Mouse (Mus musculus): ENCODE data around the gene Timm8b. TPM values are rescaled to one million over a fixed set of nuclear protein-coding genes. Genes with fewer than 3 reads are reported as not detected.

Gene Timm8b
- polyA plus RNA-seq, 1 experiment = 23.8 TPM

DNA sequence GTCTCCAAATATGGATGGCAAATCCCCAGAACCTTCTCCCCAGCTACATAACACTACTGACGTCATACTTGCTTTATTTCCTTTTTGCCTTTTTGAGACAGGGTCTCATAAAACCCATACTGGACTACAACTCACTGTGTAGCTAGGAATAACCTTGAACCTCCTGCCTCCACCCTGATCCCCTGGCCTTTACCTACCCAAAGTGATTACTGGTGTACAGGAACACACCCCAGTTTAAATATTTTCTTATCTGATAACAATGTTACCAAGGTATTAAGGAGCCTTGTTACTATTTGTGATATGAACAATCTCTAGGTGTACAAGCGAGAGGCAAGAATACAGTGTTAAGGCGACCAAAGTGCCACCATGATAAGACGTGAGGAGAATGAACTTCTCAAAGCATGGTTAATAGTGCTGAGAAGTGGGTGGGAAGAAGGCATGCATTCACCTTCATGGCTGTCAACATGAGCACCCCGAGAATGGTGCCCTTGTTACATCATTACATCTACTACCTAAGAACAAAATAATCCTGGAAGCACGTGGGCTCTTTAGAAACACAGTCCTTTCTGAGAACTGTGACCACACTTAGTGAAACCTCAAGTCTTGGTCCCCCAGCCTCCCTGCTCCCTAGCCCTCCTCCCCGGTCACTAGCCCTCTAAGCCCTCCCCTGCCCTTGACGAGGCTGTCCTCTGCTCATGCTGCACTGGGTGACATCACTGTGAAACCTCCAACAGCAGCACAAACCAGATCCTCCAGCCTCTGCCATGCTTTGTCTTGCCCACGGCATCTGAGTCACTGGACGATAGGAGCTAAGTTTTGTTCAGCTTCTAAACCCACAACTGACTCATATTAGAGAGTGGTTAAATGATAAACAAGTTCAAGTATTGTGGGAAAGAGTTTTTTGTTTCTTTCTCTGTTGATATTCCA lies 33.8 kb upstream of the Timm8b start:
- Histone ChIP-seq H3K27me3 (replicated peaks) (no peaks in the 10 kb centered on the region), H3K9me3 (no peaks in the 10 kb centered on the region), H3K4me1 (peaks cover 4% of the 10 kb centered on the region; the same call in 1 of the 2 replicates), H3K36me3 (replicated peaks; ENCODE audit: low read length) (no peaks in the 10 kb centered on the region), H3K4me3 (replicated peaks) (no peak overlapping the region)
- TF ChIP-seq GATA1 (IDR thresholded peaks at IDR 0.05; ENCODE audit: borderline replicate concordance, low read length) (no peak), FLI1 (IDR thresholded peaks at IDR 0.05; ENCODE audit: low read length) (no peak)

DNA sequence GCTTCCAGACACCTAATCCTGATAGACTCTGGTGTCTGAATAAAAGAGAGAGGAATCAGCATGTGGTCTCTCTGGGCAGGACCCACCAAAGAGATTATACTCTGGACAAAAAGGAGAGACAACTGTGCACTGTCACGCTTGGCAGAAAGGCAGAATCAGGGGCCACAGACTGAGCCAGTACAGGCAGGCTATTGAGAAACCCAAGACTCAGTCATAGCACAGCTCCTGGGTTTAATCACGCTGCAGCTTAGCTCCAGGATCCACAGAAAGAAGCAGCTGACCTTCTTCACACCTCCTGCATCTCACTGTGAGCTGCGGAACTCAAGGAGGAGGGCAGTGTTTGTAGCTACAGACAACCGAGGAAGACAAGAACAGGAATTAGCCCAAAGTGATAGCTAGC lies 23.3 kb upstream of the Timm8b start:
- Histone ChIP-seq H3K36me3 (replicated peaks; ENCODE audit: low read length) (no peaks in the 10 kb centered on the region), H3K4me3 (replicated peaks) (no peak overlapping the region), H3K9me3 (no peaks in the 10 kb centered on the region), H3K4me1 (no peaks in the 10 kb centered on the region), H3K27me3 (replicated peaks) (peaks cover 5% of the 10 kb centered on the region)
- TF ChIP-seq FLI1 (IDR thresholded peaks at IDR 0.05; ENCODE audit: low read length) (no peak), GATA1 (IDR thresholded peaks at IDR 0.05; ENCODE audit: borderline replicate concordance, low read length) (no peak)

DNA sequence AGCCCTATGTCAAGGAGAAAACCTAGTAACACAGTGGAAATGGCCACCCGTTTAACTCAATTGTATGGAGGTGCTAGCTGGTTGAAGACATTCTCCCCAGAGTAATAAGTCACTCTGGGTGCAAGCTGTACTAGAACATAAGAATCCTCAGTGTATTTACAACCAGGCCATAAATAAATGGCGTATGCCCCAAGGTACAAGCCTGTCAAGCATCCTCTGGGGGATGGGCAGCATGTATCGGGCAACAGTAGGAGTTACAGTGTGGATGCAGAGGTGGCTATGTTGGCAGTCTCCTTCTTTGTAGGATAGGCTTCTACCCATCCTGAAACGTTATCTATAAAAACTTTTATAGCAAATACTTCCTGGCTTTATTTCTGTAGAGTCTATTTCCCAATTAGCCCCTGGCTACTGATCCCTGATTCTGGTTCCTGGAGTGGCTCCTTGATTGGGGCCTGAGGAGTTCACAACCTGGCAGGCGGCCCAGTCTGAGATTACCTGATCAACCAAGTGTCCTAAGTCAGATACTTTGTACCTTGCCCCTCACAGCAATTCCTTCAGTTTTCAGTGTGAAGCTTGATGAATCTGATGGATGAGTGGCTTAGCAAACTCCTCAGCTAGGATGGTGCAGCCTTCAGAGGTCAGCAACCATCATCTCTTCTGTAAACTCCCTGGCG lies 18.4 kb upstream of the Timm8b start:
- peaks cover 5% of the 10 kb centered on the region for H3K27me3 ChIP-seq (replicated peaks)
- 0 out of 2 replicates have a peak, but pooled peaks cover 4% of the 10 kb centered on the region for H3K4me1 ChIP-seq
- H3K4me3 ChIP-seq (replicated peaks) = no peak overlapping the region
- H3K36me3 ChIP-seq (replicated peaks; ENCODE audit: low read length) = no peaks in the 10 kb centered on the region
- no peak for TF ChIP-seq GATA1 (IDR thresholded peaks at IDR 0.05; ENCODE audit: borderline replicate concordance, low read length)
- no peak for TF ChIP-seq FLI1 (IDR thresholded peaks at IDR 0.05; ENCODE audit: low read length)
- no peaks in the 10 kb centered on the region for H3K9me3 ChIP-seq

DNA sequence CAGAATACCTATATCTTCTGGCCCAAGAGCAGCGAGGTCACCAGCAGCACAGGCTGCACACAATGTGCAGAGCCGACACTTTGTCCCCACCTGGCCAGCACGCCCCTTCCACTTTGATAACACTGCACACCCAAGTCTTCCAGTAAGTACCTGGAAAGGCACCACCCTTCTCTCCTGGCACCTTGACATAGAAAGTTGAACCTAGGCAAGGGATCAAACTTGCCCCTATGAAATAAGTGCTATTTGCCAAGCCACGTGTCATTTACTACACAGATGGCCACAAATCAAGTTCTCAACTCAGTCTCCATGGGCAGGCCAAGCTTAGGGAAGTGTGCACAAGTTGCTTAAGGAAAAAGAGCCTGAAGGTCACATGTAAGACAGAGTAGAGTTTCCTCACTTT lies 16.8 kb upstream of the Timm8b start:
- H3K9me3 ChIP-seq = no peaks in the 10 kb centered on the region
- H3K4me3 ChIP-seq (replicated peaks) = no peak overlapping the region
- H3K27me3 ChIP-seq (replicated peaks) = peaks cover 2% of the 10 kb centered on the region
- peaks cover 12% of the 10 kb centered on the region for H3K4me1 ChIP-seq
- H3K36me3 ChIP-seq (replicated peaks; ENCODE audit: low read length) = no peaks in the 10 kb centered on the region
- TF ChIP-seq GATA1 (IDR thresholded peaks at IDR 0.05; ENCODE audit: borderline replicate concordance, low read length) = no peak
- TF ChIP-seq FLI1 (IDR thresholded peaks at IDR 0.05; ENCODE audit: low read length) = no peak

DNA sequence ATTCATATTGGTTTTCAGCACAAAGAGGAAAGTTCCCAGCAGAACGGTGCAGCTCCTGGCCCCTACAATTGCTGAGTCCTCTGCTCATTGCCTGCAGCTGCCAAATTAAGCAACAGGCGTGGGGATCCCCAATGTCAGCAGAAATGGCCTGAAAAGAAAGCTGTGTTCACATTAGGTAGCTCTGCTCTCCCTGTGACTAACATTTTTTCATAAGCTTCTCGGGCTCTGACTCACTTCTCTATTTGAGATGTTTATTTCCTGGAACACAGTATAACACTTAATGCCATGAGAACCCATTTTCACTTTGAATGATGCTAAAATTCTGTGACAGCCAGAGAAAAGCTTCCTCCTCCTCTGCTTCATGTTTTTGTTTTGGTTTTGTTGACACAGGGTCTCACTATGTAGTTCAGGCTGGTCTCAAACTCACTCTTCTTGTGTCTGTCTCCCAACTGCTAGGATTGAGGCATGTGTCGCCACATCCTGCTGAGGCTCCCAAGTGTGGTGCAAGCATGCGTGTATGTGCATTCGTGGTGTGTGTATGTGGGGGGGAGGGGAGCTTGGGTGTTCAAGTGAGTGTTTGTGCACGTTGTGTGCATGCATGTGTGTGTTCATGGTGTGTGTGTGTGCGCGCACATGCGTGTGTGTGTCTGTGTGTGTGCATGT lies 12.7 kb upstream of the Timm8b start:
- Histone ChIP-seq H3K4me1 (peaks cover 8% of the 10 kb centered on the region), H3K4me3 (replicated peaks) (peak overlapping the region; percentile 82), H3K27me3 (replicated peaks) (no peaks in the 10 kb centered on the region), H3K36me3 (replicated peaks; ENCODE audit: low read length) (peaks cover 16% of the 10 kb centered on the region), H3K9me3 (no peaks in the 10 kb centered on the region)
- TF ChIP-seq FLI1 (IDR thresholded peaks at IDR 0.05; ENCODE audit: low read length) (no peak), GATA1 (IDR thresholded peaks at IDR 0.05; ENCODE audit: borderline replicate concordance, low read length) (no peak)

DNA sequence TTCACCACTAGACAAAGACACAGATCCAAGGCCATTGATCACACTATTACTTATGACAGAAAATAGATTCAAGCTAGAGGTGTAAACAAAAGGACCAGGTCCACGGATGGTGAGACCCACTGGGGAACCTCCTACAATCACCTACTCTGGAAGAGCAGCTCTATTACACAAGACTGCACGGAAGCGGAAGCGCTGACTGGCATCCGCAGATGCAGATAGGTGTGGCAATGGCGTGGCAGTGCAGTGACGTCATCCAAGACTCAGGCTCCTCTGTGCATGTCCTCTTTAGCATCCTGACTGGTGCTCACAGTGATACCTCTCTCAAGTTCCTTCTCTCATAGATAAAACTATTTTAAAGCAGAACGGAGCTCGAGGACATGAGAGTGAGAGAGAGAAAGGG lies 10.8 kb upstream of the Timm8b start:
- Histone ChIP-seq H3K9me3 (no peaks in the 10 kb centered on the region), H3K36me3 (replicated peaks; ENCODE audit: low read length) (peaks cover 35% of the 10 kb centered on the region), H3K4me1 (peaks cover 8% of the 10 kb centered on the region), H3K4me3 (replicated peaks) (no peak overlapping the region), H3K27me3 (replicated peaks) (no peaks in the 10 kb centered on the region)
- no peak for TF ChIP-seq GATA1 (IDR thresholded peaks at IDR 0.05; ENCODE audit: borderline replicate concordance, low read length)
- TF ChIP-seq FLI1 (IDR thresholded peaks at IDR 0.05; ENCODE audit: low read length) = no peak

DNA sequence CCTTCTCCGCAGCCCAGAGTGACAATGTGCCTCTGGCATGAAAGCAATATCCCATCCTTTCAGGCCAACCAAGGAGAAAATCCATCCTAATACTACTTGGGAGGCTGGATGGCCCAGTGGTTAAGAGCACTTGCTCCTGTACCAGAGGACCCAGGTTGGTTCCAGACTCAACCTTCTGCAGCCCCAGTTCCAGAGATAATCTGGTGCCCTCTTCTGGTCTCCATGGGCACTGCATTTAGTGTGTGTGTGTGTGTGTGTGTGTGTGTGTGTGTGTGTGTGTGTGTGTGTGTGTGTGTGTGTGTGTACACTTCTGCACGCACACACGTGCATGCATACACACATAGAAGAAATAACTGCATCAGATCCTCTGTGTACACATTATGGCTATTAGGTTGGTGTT lies 10.2 kb upstream of the Timm8b start:
- H3K9me3 ChIP-seq = no peaks in the 10 kb centered on the region
- TF ChIP-seq GATA1 (IDR thresholded peaks at IDR 0.05; ENCODE audit: borderline replicate concordance, low read length) (no peak), FLI1 (IDR thresholded peaks at IDR 0.05; ENCODE audit: low read length) (no peak)
- no peaks in the 10 kb centered on the region for H3K27me3 ChIP-seq (replicated peaks)
- peaks cover 41% of the 10 kb centered on the region for H3K36me3 ChIP-seq (replicated peaks; ENCODE audit: low read length)
- H3K4me1 ChIP-seq = peaks cover 8% of the 10 kb centered on the region
- no peak overlapping the region for H3K4me3 ChIP-seq (replicated peaks)

DNA sequence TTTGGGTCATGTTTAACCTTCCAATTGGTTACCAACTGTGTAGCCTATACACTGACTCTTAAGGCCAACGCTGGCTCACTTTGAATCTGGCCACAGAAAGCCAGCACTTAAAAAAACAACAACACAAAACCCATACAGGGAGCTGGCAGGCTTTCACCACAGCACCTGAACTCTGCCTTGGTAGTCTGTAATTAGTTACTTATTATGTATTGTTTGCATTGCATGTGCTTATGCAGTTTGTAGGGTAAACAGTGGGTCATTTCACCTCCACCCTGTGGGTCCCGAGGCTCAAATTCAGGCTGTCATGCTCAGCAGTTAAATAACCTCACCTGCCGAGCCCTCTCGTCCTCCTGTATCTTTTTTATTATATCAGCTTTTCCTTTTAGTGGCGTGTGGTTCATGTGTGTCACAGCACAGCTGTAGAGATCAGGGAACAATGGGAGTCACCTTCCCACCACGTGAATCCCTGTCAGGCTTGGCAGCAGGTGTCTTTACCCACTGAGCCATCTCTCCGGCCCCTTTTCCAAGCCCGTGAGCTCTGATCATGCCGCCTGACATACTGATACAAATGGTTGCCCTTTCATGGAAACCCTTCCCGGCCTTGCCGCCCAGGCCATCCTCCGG lies 8.8 kb upstream of the Timm8b start:
- H3K27me3 ChIP-seq (replicated peaks) = no peaks in the 10 kb centered on the region
- H3K4me1 ChIP-seq = peaks cover 8% of the 10 kb centered on the region
- H3K36me3 ChIP-seq (replicated peaks; ENCODE audit: low read length) = peaks cover 54% of the 10 kb centered on the region
- H3K9me3 ChIP-seq = no peaks in the 10 kb centered on the region
- H3K4me3 ChIP-seq (replicated peaks) = no peak overlapping the region
- TF ChIP-seq FLI1 (IDR thresholded peaks at IDR 0.05; ENCODE audit: low read length) (no peak), GATA1 (IDR thresholded peaks at IDR 0.05; ENCODE audit: borderline replicate concordance, low read length) (no peak)

DNA sequence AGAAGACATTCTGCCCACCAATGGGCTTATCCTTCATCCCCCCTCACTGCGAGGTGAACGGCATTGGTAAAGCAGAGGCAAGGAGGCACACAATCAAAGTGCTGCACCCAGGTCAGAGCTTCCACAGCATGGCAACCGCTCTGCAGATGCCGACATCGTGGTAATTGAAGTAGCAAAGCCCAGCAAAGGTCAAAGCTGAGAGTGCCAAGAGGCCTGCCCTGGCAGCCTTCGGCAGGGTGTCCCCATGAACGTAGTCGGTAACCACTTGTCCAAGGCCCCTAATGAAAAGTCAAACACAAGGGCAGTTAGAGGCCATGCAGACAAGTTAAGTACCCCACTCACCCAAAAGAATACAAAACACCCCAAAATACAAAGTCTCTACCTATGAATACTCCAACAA lies 6.7 kb upstream of the Timm8b start:
- peaks cover 19% of the 10 kb centered on the region for H3K4me1 ChIP-seq
- H3K9me3 ChIP-seq = no peaks in the 10 kb centered on the region
- no peak for TF ChIP-seq FLI1 (IDR thresholded peaks at IDR 0.05; ENCODE audit: low read length)
- TF ChIP-seq GATA1 (IDR thresholded peaks at IDR 0.05; ENCODE audit: borderline replicate concordance, low read length) = no peak
- peaks cover 67% of the 10 kb centered on the region for H3K36me3 ChIP-seq (replicated peaks; ENCODE audit: low read length)
- H3K4me3 ChIP-seq (replicated peaks) = no peak overlapping the region
- H3K27me3 ChIP-seq (replicated peaks) = no peaks in the 10 kb centered on the region

Data from megakaryocyte, embryonic 14.5 days (primary cell).